Mouse (Mus musculus): ENCODE results near the gene Fgf8.

DNA sequence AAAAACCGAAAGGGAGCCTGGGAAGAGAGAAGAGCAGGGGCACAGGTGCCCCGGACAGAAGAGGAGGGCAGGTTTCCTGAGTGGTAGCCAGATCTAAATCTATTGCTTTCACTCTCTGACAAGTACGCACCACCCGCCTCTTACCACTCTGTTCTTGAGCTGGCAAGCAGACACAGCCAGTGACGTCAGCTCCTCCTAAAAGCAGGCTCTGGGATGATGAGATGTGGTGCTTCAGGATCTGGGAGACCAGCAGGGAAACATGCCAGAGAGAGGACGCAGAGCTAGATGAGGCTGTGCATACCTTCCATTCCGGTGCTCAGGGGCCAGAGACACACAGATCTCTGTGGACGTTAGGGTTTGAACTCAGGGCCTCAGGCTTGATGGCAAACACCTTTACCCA is 50.5 kb downstream of the Fgf8 start:
- TF ChIP-seq CTCF (IDR thresholded peaks at IDR 0.05; ENCODE audit: low read depth, low read length) (no peak), POLR2A (IDR thresholded peaks at IDR 0.05; ENCODE audit: insufficient read depth, low read length) (no peak)

Measured in ES-Bruce4 (cell line).